Mouse (Mus musculus) T-helper 1 cell (primary cell): ENCODE measurements at regions not wholly inside any gene's neighbourhood (a gene's known extent, or its start where the extent isn't known, plus 50 kb on each side); places are given as distances from the start of the nearest gene placed in this dataset.

ENCODE experiments used
- in situ Hi-C: fragments of 300-600 bp; cut with MboI, MseI; formaldehyde crosslinking; loops from one replicate; pipeline ENCODE4 v1.15.1; 2025; ENCODE audit warnings: high pct_unique_total_duplicates

DNA sequence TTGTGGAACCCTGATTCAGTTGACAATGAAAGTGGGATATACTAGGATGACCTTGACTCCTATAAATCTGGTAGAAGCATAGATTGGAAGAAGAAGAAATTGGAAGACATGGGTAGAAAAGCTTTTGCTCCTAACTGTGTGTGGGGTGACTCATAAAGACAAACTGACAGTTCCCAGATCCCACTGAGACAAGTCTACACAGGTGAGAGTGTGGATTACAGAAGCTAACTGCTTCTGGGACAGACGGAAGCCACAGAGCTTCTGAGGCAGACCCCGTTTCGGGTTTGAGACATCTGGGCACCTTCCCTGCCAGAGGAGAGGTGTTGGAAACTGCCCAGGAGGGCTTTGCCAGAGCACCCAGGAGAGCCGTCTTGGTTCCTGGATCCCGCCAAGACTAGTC is 204.7 kb upstream of the Fam98a start:
- in situ Hi-C loops = no loop called here

DNA sequence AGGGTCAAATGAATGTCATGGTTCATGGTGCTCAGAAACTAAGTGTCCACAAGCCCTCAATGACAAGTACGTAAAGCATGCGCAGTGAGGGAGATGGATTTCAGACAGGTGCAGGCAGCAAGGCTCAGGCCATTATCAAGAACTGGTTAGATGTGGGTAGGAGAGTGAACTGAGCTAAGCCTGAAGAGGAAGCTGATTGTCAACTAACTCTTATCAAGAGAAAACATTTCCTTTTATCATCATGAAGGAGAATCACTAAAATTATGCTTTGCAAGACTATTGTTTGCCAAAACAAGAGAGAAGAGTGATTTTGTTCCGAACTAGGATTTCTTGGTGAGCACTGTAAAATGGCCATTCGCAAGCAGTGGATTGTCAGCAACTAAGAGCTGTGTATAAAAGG is 164.7 kb upstream of the Fam98a start:
- in situ Hi-C loops = no loop called here

DNA sequence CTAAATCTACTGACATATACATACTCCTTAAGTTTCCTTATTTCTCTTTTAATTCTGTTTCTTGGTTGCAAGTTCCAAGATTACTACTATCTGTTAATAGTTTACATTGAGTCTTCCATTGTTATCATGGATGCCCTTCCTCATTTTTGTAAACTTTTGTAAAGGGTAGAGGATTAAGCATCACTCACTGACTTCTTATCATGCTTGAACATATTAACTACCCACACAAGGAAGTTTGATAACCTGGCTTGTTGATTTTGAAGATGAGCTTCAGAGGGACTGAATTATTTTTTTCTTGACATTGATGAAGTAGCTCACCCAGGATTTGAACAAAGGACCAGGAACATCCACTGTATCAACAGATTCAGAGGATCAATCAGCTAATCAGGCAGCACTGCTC is 162.8 kb upstream of the Fam98a start:
- in situ Hi-C loops = no loop called here

DNA sequence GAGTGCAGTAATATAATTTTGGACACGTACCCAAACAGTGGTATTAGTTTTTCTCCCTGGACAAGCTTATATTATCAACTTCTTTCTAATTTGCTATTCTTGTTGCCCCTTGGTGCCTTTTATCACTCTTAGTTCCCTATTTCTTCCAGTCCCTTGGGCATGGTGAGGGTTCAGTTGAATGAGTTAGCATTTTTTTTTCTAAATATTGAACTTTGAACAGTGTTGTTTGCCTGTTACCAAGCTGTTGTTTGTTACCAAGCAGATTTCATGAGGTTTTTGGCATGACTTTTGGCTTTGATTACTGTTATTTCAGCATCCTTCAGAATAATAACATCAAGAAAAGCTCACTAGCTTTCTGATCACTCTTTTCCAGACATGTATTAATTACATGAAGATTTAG is 162.3 kb upstream of the Fam98a start:
- in situ Hi-C loops = no loop called here

DNA sequence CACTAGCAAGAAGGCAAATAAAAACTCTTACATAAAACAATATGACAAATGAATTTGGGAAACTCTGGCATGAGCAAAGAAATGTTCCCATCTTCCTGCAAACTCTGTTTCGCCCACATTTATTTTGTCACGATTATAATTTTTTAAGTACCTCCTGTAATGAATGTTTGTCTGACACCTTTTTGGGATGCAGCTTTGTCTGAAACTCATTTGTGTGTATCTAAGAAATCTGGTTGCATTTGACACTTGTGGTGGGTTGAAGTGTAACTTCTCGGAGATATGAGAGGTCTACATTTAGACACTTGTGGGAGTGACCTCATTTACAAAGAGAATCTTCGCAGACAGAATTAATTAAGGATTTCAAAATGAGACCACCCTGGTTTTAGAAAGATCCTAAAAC is 155.9 kb upstream of the Fam98a start:
- in situ Hi-C loops = no loop called here

DNA sequence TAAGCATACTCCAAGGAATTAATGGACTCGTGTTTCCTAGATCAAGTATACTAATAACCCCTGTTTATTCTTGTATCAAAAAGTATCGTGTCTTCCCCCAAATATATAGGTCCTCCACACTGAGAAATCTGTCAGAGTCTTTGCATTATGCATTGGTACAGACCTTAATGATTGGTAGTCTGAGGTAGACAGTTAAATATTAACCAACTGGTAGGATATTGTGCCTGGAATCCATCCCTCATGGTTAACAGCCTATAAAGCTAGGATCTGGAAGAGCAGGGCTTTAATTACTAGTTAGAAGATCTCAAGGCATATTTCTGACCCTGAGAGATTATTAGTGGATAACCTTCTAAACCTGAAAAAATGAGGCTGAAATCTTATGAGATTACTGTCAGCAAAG is 153.6 kb upstream of the Fam98a start:
- in situ Hi-C loops = no loop called here

DNA sequence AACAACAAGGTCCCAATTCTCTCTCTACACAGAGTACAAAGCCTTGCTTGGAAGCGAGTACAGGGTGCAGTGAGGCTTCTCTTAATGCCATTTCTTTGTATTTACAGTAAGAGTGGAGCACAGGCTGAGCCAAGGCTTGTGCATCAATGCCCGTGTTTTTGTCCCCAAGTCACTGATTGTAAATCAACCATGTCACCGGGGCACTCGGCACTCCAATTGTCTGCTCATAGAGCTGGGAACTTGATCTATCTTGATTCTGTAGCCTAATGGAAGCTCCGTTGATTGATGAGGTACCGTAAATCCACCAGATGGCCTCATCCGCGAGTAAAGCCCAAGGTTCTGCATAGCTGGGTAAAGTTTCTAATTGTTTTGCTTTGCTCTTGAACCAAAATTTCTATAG is 152.1 kb upstream of the Fam98a start:
- in situ Hi-C loops = no loop called here

DNA sequence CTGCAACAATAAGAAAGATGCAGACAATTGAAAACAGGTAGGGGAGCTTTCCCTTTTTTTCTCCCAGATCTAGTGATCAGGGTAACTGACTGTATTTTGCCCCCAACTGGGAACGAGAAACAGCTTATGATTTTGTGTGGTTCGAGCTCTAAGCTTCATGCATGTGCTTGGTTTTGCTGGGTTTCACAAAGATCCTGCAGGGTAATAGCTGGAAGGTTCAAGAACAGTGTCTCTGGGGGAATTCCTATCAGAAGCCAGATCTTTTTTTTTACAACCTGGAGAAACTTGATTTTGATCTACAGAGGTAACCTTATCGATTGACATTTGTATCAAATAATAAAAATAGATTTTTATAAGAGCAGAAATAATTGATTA is 145.0 kb upstream of the Fam98a start:
- in situ Hi-C loops = no loop called here

DNA sequence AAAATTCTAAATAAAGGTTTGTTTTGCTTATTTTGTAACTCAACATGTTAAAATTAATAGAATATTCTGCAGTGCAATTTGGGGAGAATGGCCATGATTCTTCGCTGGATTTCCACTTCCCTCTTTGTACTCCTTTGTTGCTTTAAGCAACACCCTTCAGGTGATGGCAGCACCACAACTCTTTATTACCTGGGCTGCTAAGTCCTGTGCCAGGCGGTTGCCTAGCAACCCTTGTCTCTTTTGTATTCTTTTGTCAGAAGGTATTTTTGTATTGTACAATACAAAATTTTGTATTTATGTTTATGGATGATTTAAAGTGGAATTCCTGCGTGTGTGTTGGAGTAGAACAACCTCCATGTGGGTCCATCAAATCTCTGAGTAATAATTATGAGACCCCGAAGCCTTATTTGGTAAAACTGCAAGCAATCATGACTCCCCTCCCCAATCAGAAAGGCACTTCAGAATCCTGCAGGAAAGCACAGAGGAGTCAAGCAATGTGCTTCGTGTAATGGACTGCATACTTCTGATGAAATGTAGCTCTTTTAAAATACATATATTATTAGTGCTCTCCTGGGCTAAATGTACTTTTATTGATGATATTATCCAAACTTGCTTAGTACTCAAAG is 144.5 kb upstream of the Fam98a start:
- in situ Hi-C loops = no loop called here

DNA sequence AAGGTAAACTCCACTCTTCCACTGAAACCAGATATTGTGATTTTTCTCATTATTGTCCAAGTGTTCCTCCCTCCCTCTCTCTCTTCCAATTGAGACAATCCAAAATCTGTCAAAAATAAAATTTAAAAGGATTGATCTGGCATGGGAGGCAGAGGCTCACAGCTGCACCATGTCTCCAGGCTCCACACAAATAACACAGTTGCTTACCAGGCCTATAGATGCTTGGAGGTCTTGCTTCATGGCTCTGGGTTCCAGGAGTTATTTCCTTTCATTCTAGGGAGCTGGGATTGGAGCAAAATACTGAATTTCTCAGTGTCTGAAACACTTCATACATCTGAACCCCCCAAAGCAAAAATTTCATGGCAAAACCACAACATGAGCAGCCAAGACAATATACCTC is 134.2 kb upstream of the Fam98a start:
- in situ Hi-C loops = no loop called here

DNA sequence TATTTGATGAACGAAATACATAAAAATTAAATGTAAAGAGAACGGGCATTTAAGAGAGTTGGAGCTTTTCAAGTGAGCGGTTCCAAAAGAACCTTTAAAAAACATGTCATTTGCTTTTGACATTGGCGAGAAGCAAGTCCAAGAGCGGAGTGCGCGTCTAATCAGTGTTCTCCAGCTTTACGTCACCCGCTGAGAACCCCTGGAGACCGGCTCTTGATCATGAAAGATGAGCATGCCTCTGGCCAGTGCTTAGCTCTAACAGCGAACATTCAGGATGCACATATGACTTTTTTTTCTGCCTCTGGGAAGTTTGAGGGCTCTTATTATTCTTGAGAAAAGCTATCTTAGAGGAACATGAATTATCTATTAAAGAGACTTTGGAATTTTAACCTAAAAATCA is 95.2 kb upstream of the Fam98a start:
- in situ Hi-C loops = no loop called here

DNA sequence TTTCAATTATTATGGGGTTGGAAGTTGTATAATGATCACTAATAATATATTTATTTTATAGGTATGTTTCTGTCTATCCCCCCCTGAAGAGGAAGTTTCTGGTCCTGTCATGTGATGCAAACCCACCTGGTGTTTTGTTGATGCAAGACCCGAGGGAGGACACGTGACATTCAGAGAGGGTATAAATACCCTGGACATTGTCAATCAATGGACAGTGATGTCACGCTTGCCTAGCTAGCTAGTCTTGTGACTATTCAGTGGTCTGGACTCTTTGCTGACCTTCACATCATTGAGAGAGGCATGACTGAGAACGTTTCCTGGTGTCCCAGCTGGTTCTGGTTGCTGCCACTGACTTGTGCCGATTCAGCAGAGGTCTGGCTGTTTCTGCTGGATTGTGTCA is 93.0 kb upstream of the Fam98a start:
- in situ Hi-C loops = no loop called here

DNA sequence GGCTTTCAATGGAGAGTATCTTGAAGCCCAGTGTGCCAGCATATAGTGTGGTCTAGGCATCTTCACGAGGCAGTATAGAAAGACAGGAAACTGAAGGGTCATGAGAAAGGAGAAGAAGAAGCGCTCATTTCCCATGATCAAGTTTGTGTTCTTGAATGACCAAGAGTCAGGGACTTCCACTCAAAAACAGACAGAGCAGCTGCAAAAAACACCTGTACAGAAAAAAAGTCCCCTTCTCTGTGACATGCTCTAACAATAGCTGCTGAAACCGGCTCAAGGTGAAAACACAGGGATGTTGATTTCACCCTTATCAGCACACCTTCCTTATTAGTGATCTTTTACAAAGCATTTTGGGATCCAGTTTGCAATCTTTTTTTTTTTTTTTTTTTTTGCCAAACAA is 90.6 kb upstream of the Fam98a start:
- in situ Hi-C loops = no loop called here

DNA sequence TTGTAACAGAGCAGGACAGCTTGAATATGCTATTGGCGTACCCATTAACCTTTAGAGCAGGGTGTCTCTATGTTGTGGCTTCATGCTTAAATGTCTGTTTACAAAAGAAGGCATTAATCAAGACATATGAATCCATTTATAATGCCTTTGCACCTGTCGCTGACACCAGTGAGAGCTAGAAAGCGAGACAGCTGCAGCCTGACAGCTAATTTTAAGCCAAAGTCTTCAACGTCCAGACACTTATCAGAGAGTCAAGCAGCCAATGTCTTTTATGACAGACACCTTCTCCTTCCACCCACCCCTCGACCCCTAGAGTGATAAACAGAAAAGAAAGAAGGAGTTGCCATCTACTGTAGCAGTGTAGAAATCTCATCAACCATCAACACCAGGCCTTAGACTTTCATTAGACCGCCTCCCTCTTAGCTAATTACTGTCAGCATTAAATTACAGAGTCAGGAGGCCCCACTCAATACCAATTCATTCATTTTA is 89.3 kb upstream of the Fam98a start:
- in situ Hi-C loops = no loop called here

DNA sequence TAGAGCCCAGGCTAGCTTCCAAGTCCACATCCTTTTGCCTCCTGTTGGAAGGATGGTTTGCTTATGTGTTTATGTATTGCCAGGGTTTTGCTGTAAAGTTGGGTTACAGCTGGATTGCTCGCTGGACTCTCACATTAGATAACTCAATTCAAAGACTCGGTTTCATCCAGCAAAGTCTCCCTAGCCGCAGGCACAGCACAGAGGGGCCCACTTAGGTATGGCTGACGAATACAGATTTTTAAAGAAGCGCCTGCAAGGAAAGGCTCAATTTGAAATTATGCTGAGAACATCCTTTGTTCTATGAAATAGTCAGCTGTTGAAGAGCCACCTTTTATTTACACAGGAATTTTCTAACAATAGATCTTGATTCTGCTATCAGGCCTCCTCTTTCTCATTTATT is 88.8 kb upstream of the Fam98a start:
- in situ Hi-C loops = no loop called here

DNA sequence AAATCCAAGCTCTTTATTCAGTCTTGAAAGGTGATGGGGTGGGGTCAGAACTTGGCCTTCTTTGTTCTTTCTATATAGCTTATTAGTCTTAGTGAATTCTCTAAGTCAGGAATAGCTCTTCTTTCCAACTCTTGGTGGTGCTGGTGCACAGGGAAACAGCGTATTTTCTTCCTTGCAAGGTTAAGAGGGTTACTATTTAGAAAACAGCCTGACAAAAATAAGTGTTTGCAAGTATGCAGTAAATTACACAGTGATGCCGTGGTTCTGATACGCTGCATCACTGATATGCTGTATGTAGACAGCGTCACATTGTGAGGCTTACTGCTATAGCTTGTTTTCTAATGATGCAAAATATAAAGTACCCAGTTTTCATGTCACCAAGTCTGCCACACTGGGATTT is 78.1 kb upstream of the Fam98a start:
- in situ Hi-C loops = no loop called here

DNA sequence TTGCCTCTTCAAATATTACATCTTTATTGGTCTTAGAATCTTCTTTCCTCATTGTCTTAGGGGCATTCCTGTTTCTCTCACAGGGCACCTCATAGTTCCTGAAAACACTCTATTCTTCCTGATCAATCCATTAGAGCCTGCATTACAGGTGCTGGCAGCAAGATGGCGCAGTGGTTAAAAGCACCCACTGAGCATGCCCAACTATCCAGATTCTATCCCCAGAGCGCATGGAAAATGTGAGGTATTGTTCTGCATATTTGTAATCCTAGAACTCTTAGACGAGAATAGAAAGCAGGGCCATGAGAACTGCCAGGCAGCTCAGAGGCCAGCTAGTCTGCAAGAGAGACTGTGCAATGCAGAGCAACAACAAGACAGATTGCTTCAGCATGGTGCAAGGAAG is 67.7 kb upstream of the Fam98a start:
- in situ Hi-C loops = no loop called here

DNA sequence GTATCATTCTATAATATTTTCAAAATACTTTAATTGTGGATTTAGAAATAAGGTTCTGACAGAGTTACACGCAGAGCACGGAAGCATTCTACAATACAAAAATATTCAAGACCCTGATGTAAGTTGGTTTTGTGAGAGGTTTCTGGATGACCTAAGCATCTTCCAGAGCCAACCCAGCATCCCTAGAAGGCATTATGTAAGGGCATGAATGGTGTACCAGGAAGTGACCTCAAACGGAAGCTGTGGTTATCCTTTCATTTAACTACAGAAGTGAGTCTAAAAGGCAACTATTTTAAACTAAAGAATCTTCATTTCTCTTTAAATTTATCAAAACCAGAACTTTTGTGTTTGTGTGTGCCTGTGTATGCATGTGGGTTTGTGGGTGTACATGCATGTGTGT is 66.8 kb upstream of the Fam98a start:
- in situ Hi-C loops = no loop called here

DNA sequence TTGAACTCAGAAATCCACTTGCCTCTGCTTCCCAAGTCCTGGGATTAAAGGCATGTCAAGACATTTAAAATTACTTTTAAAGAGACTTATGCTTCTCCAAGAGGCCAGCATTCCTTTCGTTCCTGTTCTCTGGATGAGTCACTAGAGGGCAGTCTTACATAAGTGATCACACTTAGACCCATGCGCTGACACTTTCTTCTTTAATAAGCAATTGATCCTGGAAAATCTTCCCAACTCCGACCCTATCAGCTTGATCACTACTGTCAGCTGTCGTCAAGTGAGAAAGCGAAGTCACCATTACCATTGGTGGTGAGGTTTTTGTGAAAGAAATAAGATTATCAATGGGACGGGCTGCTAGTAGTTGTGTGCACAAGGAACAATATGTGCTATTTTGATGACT is 65.5 kb upstream of the Fam98a start:
- in situ Hi-C loops = no loop called here

DNA sequence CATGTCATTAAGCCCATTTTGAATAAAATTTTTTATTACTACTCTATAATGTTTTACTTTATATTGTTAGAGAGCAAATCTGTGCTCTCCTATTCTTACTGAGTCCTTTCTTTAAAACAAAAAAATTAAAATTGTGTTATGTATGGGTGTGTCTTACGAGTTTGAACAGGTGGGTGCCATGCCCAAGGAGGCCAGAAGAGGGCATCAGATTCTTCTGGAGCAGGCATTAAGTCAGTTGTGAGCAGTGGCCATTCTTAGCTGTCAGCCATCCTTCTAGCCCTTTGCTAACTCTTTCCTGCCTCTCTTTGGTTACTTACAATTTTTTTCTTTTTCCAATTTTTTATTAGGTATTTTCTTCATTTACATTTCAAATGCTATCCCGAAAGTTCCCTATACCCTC is 63.6 kb upstream of the Fam98a start:
- in situ Hi-C loops = no loop called here

DNA sequence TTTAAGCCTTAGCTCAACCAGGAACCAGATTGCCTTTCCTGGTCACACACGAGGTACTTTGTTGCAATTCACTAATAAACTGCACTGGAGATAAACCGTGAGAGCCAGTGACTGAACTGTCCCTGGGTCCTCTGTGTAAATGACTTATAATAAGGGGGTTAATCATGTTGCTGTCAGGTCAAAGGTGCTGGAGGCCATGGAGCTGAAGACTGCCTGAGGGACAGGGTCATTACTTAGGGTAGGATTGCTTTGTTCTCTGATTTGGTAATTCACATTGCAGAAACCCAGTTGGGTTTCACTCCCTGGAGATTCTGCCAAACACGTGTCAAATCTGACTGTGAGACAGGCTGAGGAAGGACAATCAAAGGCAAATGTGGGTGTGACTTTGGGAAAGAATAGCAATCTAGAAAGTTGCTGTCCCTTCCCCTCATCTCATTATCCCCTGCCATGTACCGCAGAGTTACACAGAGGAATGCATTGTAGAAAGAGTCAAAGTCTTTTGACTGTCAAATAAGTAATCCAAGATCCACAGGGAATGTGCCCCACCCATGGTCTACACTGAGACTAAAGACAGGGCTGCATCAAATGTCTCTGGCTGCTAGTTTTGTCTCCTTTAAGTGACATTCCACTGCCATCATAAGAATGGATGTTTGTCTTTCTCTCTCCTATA is 51.8 kb upstream of the Fam98a start:
- in situ Hi-C loops = no loop called here
